Mouse (Mus musculus) MEL (cell line): ENCODE measurements around the gene Ubtf.

ENCODE experiments used
- BHLHE40 ChIP-seq: IDR thresholded peaks from 2 replicates; pipeline ENCODE4 v1.6.1; 2012; ENCODE audit warnings: low read depth, mild to moderate bottlenecking, inconsistent platforms, low read length, improper control_type of control experiment, borderline replicate concordance
- CTCF ChIP-seq, 3 experiments: IDR thresholded peaks in 2 of 3; conservative IDR thresholded peaks in 1 of 3; 2 replicates each; pipeline ENCODE4 v1.5.1; 2011 to 2012; ENCODE audit warnings: low read length in 3 of 3, low read depth in 2 of 3, mild to moderate bottlenecking in 2 of 3, improper control_type of control experiment in 1 of 3, inconsistent platforms in 1 of 3, mixed read lengths in 1 of 3, moderate library complexity in 1 of 3; ENCODE audit not compliant: control insufficient read depth in 1 of 3, insufficient read depth in 1 of 3, poor library complexity in 1 of 3, severe bottlenecking in 1 of 3
- HCFC1 ChIP-seq: IDR thresholded peaks from 2 replicates; pipeline ENCODE4 v1.6.1; 2012; ENCODE audit warnings: low read depth, mild to moderate bottlenecking, inconsistent platforms, low read length, improper control_type of control experiment, moderate library complexity
- MAZ ChIP-seq: IDR thresholded peaks from 2 replicates; pipeline ENCODE4 v1.6.1; 2012; ENCODE audit warnings: low read depth, mild to moderate bottlenecking, inconsistent platforms, low read length, improper control_type of control experiment
- MXI1 ChIP-seq: IDR thresholded peaks from 2 replicates; pipeline ENCODE4 v1.6.1; 2011; ENCODE audit warnings: mild to moderate bottlenecking, low read depth, low read length, improper control_type of control experiment
- POLR2A ChIP-seq, 2 experiments: IDR thresholded peaks; 2 replicates each; pipeline ENCODE4 v1.6.1; 2011 to 2012; ENCODE audit warnings: low read length in 2 of 2, mild to moderate bottlenecking in 2 of 2, control low read depth in 1 of 2, improper control_type of control experiment in 1 of 2, low read depth in 1 of 2, moderate library complexity in 1 of 2; ENCODE audit not compliant: control insufficient read depth in 1 of 2, insufficient read depth in 1 of 2, poor library complexity in 1 of 2
- RCOR1 ChIP-seq: IDR thresholded peaks from 2 replicates; pipeline ENCODE4 v1.6.1; 2012; ENCODE audit warnings: low read depth, mild to moderate bottlenecking, inconsistent platforms, low read length, improper control_type of control experiment
- SIN3A ChIP-seq: IDR thresholded peaks from 2 replicates; pipeline ENCODE4 v1.6.1; 2012; ENCODE audit warnings: low read length, improper control_type of control experiment, inconsistent platforms

- TF ChIP-seq SIN3A (no peak), POLR2A (IDR thresholded peaks at IDR 0.05; ENCODE audit: control insufficient read depth in 1 of 2, insufficient read depth in 1 of 2, low read depth in 1 of 2, low read length in 2 of 2, poor library complexity in 1 of 2) (no peak), RCOR1 (peak; percentile 85), MAZ (no peak), CTCF (IDR thresholded peaks at IDR 0.05 in 2 of 3, conservative IDR thresholded peaks at IDR 0.05 in 1 of 3; ENCODE audit: control insufficient read depth in 1 of 3, insufficient read depth in 1 of 3, low read depth in 2 of 3, low read length in 3 of 3, poor library complexity in 1 of 3, severe bottlenecking in 1 of 3) (no peak), MXI1 (no peak), BHLHE40 (no peak), HCFC1 (no peak)
These were observed 48.8 kb upstream of the Ubtf start for GRCm38 (mm10) chr11:102368347-102368746.
